Comparison of ENCODE assay signal across 14 mouse cellular contexts in the genomic region with DNA sequence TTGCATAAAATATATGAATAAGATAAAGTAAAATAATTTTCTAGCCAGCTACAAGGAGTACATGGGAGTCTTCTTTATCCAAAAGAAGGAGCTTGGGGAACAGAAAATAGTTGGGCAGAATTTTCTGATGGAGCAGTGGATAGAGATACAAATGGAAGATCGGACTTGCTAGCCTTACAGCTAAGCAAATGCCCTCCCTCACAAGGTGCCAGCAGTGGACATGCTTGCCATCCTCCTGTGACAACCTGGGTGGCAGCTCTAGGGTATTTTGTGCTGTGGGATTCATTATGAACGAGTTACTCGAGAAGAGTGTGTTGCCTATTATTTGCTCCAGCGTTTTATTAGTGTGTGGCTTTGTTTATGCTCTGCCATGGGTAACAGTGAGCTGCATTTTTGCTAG.
"Had no signal": no experiment of that assay in that cellular context is flagged by ENCODE, and none has a peak within 500 bp of the region (broad histone marks: within the 10 kb centered on the region; RNA-seq: fewer than 3 reads in every experiment).

No protein-coding gene starts in this region.

- H3K4me1 ChIP-seq: limb, embryonic 15.5 days; midbrain, embryonic 13.5 days had no signal

- H3K4me3 ChIP-seq: limb, embryonic 15.5 days; midbrain, embryonic 13.5 days had no signal

- H3K4me2 ChIP-seq: limb, embryonic 15.5 days; lung, embryonic 14.5 days; midbrain, embryonic 13.5 days had no signal

- H3K27me3 ChIP-seq: limb, embryonic 15.5 days; midbrain, embryonic 13.5 days had no signal

- H3K27ac ChIP-seq: kidney, postnatal 0 days; limb, embryonic 15.5 days; midbrain, embryonic 13.5 days had no signal

- H3K36me3 ChIP-seq: limb, embryonic 15.5 days; midbrain, embryonic 13.5 days had no signal

- H3K9ac ChIP-seq: limb, embryonic 15.5 days; lung, embryonic 14.5 days; midbrain, embryonic 13.5 days had no signal

- DNase-seq: kidney, adult 8-10 months; kidney, postnatal 36 days; layer of hippocampus, adult 9-11 months; layer of hippocampus, postnatal 36 days; lung, embryonic 14.5 days; lung, postnatal 10 days; lung, postnatal 4 days; right cerebral cortex, adult 18-20 months; right cerebral cortex, postnatal 25 days; thymus, postnatal 4 days had no signal

- H3K9me3 ChIP-seq: limb, embryonic 15.5 days; midbrain, embryonic 13.5 days had no signal

- ATAC-seq: intestine, postnatal 0 days; midbrain, embryonic 13.5 days had no signal
